Mouse (Mus musculus): ENCODE measurements at regions not wholly inside any gene's neighbourhood (a gene's known extent, or its start where the extent isn't known, plus 50 kb on each side); places are given as distances from the start of the nearest gene placed in this dataset.

DNA sequence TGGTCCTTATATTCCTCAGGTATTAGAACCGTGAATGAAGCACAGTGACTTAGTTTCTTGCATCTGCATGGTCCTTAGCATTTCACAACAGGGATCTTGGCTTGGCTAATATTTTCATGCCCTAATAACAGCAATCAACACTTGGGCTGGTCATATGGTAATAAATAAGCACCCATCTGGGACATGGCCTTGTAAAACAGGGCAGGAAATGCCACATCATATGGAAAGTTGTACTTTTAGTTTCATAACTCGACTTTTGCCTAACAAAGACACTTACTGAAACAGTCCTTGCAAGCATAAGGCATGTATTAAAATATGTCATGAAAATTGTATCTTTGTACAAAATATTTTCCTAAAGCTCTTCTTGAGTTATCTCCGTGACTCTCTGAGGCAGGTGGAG is 175.8 kb upstream of the Prdm1 start:
- Histone ChIP-seq H3K4me2 (no peak overlapping the region), H3K4me1 (no peaks in the 10 kb centered on the region), H3K27ac (no peak overlapping the region), H3K27me3 (no peaks in the 10 kb centered on the region), H3K9ac (no peak overlapping the region), H3K4me3 (no peak overlapping the region), H3K9me3 (replicated peaks) (no peaks in the 10 kb centered on the region), H3K36me3 (ENCODE audit: poor library complexity, severe bottlenecking) (no peaks in the 10 kb centered on the region)
- WGBS = 89% methylated on average over 3 of the region's 3 CpGs
- no peak for ATAC-seq

DNA sequence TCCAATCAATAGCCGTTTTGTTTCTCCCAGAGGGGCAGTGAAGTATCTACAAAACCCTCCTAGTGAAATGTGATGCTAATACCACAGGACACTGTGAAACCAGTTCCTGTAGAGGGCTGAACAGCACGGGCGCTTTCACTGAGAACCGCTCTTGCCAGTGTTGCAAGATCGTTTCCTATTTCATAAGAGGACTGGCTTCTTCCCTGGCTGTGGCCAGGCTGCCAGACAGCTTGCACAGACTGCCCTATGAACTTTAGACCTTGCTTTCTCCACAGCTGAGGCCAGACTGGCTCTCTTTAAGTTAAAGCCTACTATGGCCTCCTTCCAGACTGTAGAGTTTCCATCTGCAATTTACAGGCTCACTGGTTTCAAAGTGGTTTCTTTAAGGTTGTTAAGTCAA is 173.8 kb upstream of the Prdm1 start:
- Histone ChIP-seq H3K27me3 (no peaks in the 10 kb centered on the region), H3K4me3 (no peak overlapping the region), H3K9me3 (replicated peaks) (no peaks in the 10 kb centered on the region), H3K27ac (no peak overlapping the region), H3K36me3 (ENCODE audit: poor library complexity, severe bottlenecking) (no peaks in the 10 kb centered on the region), H3K4me2 (no peak overlapping the region), H3K9ac (no peak overlapping the region), H3K4me1 (no peaks in the 10 kb centered on the region)
- WGBS = 83% methylated on average over 5 of the region's 5 CpGs
- ATAC-seq = no peak

DNA sequence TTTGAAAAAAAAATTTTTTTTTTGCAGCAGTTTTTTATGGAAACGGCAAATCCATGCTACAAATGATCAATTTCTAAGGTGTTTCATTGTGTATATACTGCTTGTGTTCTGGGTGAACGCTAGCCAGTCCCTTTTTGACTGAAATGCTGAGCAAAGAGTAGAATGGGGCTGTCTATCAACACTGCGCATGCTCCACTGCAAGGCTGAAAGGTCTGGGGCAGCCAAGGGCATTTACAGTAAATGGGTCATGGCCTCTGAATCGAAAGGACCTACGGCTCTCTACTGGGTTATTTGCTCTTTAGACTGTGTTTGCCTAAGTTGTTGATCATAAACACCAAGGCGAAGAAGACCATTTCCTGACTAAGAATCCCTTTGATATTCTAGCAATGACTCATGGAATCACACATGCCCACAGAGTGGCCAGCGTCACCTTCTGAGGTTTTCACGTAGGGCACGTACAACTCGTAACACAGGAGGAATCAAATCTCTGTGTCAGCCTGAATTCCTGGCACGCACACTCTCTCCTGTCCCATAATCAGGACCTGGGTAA is 171.8 kb upstream of the Prdm1 start:
- H3K27me3 ChIP-seq = no peaks in the 10 kb centered on the region
- H3K4me3 ChIP-seq = no peak overlapping the region
- no peaks in the 10 kb centered on the region for H3K9me3 ChIP-seq (replicated peaks)
- WGBS = 90% methylated on average over 11 of the region's 11 CpGs
- H3K4me1 ChIP-seq = no peaks in the 10 kb centered on the region
- H3K4me2 ChIP-seq = no peak overlapping the region
- no peak overlapping the region for H3K27ac ChIP-seq
- ATAC-seq = no peak
- no peak overlapping the region for H3K9ac ChIP-seq
- H3K36me3 ChIP-seq (ENCODE audit: poor library complexity, severe bottlenecking) = no peaks in the 10 kb centered on the region

GRCm38 (mm10) chr10:44697966-44698365 is 169.7 kb upstream of the Prdm1 start:
- H3K9ac ChIP-seq = no peak overlapping the region
- ATAC-seq = no peak
- H3K36me3 ChIP-seq (ENCODE audit: poor library complexity, severe bottlenecking) = no peaks in the 10 kb centered on the region
- H3K4me3 ChIP-seq = no peak overlapping the region
- no peaks in the 10 kb centered on the region for H3K4me1 ChIP-seq
- WGBS = 86% methylated on average over 2 of the region's 2 CpGs
- H3K27ac ChIP-seq = no peak overlapping the region
- no peaks in the 10 kb centered on the region for H3K9me3 ChIP-seq (replicated peaks)
- H3K27me3 ChIP-seq = no peaks in the 10 kb centered on the region
- no peak overlapping the region for H3K4me2 ChIP-seq

DNA sequence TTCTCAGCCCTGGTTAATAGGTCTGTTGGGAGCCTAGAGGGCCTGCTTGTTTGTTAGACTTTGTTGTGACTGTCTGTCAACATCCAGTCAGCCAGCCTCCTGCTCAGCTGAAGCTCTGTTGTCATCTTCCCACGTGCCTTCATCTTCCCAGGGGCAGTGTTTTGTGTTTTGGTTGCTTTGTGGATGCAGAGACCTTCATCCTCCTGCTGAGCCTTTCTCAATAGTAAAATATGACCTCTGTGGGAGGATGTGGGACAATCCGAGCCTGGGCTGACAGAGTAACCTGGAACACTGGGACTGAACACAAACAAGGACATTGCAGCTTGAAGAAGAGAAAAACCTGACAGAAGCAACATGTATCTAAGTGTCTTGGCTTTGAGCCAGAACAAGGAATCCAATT is 168.7 kb upstream of the Prdm1 start:
- H3K4me1 ChIP-seq = no peaks in the 10 kb centered on the region
- ATAC-seq = 0 out of 2 replicates have a peak, but pooled peaks have one; percentile 13
- no peaks in the 10 kb centered on the region for H3K27me3 ChIP-seq
- no peaks in the 10 kb centered on the region for H3K36me3 ChIP-seq (ENCODE audit: poor library complexity, severe bottlenecking)
- H3K4me2 ChIP-seq = no peak overlapping the region
- H3K9ac ChIP-seq = no peak overlapping the region
- no peak overlapping the region for H3K4me3 ChIP-seq
- 8% methylated on average over 2 of the region's 2 CpGs for WGBS
- H3K27ac ChIP-seq = no peak overlapping the region
- H3K9me3 ChIP-seq (replicated peaks) = no peaks in the 10 kb centered on the region

DNA sequence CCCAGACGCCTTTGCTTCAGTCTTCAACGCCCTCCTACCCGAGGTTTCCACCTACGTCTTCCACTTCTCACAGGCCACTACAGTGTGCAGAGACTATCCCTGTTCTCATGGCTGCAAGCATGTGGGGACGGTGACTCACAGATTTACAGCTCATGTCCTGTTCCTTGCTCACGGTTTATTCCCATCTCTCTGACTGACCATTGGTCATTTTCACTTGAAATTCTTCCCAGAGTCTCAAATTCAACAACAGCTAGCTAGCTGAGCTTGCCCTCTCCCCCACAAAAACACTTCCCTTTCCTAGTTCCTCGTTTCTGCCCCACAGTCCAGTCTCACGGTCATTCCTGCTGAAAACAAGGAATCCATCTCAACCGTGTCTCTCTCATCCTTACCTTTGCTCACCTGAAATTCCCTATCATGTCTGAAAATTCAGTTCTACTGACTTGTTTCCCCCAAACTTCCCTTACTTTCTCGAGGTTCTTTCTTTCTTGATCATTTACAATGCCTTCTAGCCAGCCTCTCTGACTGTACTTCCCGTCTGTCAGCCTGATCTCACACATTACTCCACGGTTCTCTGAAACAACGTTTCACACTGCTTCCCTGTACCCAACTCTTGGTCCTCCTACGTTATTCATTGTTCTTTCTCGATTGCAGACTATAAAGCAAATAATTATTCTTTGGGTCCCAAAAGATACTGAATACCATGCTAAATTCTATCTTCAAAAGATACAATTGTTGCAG is 163.5 kb upstream of the Prdm1 start:
- H3K4me3 ChIP-seq = no peak overlapping the region
- no peak overlapping the region for H3K9ac ChIP-seq
- no peak overlapping the region for H3K27ac ChIP-seq
- no peak for ATAC-seq
- no peaks in the 10 kb centered on the region for H3K36me3 ChIP-seq (ENCODE audit: poor library complexity, severe bottlenecking)
- no peaks in the 10 kb centered on the region for H3K27me3 ChIP-seq
- no peak overlapping the region for H3K4me2 ChIP-seq
- no peaks in the 10 kb centered on the region for H3K9me3 ChIP-seq (replicated peaks)
- H3K4me1 ChIP-seq = no peaks in the 10 kb centered on the region
- WGBS = 85% methylated on average over 15 of the region's 15 CpGs

- 84% methylated on average over 3 of the region's 3 CpGs for WGBS
- no peak for ATAC-seq
- H3K27me3 ChIP-seq = no peaks in the 10 kb centered on the region
- no peaks in the 10 kb centered on the region for H3K36me3 ChIP-seq (ENCODE audit: poor library complexity, severe bottlenecking)
- no peak overlapping the region for H3K4me2 ChIP-seq
- no peaks in the 10 kb centered on the region for H3K9me3 ChIP-seq (replicated peaks)
- H3K9ac ChIP-seq = no peak overlapping the region
- no peak overlapping the region for H3K4me3 ChIP-seq
- no peaks in the 10 kb centered on the region for H3K4me1 ChIP-seq
- H3K27ac ChIP-seq = no peak overlapping the region
These were observed 160.3 kb upstream of the Prdm1 start for GRCm38 (mm10) chr10:44688555-44688954.

DNA sequence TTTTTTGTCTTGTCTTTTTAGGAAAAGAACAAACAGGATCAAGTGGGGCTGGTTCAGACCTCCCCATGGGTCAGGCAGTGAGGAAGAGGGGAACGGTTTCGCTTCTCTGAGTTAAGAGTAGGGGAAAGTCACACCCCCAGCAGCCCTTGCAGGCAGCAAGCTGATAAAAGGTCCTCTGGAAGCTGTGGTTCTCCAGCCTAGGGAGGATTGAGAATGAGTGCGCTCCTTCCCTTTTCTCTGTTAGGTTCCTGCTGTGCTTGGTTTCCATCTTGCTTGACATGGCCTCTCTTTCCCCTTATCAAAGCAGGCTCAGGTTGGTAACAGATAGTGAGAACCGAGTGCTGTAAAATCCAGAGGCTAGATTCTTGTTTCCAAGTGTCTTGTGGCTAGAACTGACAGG is 157.8 kb upstream of the Prdm1 start:
- no peak overlapping the region for H3K4me2 ChIP-seq
- H3K4me3 ChIP-seq = no peak overlapping the region
- no peaks in the 10 kb centered on the region for H3K36me3 ChIP-seq (ENCODE audit: poor library complexity, severe bottlenecking)
- no peak overlapping the region for H3K27ac ChIP-seq
- H3K4me1 ChIP-seq = no peaks in the 10 kb centered on the region
- 82% methylated on average over 4 of the region's 4 CpGs for WGBS
- H3K9me3 ChIP-seq (replicated peaks) = no peaks in the 10 kb centered on the region
- no peak overlapping the region for H3K9ac ChIP-seq
- H3K27me3 ChIP-seq = no peaks in the 10 kb centered on the region
- no peak for ATAC-seq

GRCm38 (mm10) chr10:44685215-44685614 is 156.9 kb upstream of the Prdm1 start:
- Histone ChIP-seq H3K27ac (no peak overlapping the region), H3K27me3 (no peaks in the 10 kb centered on the region), H3K4me2 (no peak overlapping the region), H3K9ac (no peak overlapping the region), H3K9me3 (replicated peaks) (no peaks in the 10 kb centered on the region), H3K4me3 (no peak overlapping the region), H3K4me1 (no peaks in the 10 kb centered on the region), H3K36me3 (ENCODE audit: poor library complexity, severe bottlenecking) (no peaks in the 10 kb centered on the region)
- 84% methylated on average over 3 of the region's 3 CpGs for WGBS
- ATAC-seq = no peak

DNA sequence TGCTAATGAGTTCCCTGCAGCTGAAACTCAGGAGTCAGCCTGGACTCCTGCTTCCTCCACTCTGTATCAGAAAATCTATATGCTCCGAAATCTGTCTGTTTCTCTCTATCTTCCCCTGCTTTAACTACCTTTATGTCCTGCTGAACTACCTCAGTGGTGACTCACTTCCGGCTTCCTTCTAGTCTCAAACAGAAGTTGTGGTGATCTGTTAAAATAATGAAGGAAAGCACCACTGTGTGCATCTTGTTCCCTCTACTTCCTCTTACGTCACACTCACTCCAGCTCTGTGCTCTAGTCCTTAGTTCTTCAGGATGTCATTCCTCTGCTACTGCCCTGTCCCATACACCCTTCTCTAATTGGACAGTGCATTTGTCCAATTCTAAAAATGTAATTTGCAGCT is 148.2 kb upstream of the Prdm1 start:
- H3K36me3 ChIP-seq (ENCODE audit: poor library complexity, severe bottlenecking) = no peaks in the 10 kb centered on the region
- no peak overlapping the region for H3K4me3 ChIP-seq
- ATAC-seq = no peak
- no peak overlapping the region for H3K27ac ChIP-seq
- no peak overlapping the region for H3K9ac ChIP-seq
- no peak overlapping the region for H3K4me2 ChIP-seq
- WGBS = 89% methylated on average over 3 of the region's 3 CpGs
- no peaks in the 10 kb centered on the region for H3K27me3 ChIP-seq
- no peaks in the 10 kb centered on the region for H3K9me3 ChIP-seq (replicated peaks)
- H3K4me1 ChIP-seq = no peaks in the 10 kb centered on the region

DNA sequence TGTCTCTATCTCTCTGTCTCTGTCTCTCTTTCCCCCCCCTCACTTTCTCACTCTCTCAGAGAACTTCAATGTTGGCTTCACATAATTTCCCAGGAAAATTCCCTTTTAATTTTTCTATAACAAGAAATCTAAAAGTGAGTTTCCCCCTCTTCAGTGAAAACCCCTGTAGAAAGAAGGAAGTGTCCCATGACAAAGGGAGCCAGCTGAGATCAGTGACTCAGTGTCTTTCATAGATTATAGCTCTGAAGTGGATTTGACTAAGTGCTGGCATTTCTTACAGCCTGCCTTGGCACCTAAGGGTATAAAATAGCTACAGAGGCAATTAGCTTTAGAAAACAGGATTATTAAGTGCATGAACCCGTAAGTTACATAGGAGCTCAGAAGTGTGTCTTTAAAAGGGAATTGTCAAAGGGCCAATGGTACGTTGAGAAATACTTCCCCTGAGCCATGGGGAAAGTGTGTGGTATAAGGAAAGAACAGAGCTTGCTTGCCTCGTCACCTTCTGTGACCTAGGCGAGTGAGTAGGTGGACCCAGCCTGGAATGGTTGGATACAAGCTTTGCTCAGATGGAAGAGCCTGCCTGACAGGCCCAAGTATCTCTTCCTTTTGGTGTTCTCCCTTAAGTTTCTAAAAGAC is 137.3 kb upstream of the Prdm1 start:
- 60% methylated on average over 4 of the region's 4 CpGs for WGBS
- Histone ChIP-seq H3K36me3 (ENCODE audit: poor library complexity, severe bottlenecking) (no peaks in the 10 kb centered on the region), H3K9ac (no peak overlapping the region), H3K4me2 (no peak overlapping the region), H3K9me3 (replicated peaks) (no peaks in the 10 kb centered on the region), H3K4me1 (no peaks in the 10 kb centered on the region), H3K4me3 (no peak overlapping the region), H3K27ac (no peak overlapping the region), H3K27me3 (no peaks in the 10 kb centered on the region)
- no peak for ATAC-seq

GRCm38 (mm10) chr10:44659499-44659898 is 131.2 kb upstream of the Prdm1 start:
- 89% methylated on average over 3 of the region's 3 CpGs for WGBS
- no peak for ATAC-seq

More at GRCm38 (mm10) chr10:44659499-44659898, 131.2 kb upstream of the Prdm1 start:
- Histone ChIP-seq H3K27me3 (no peaks in the 10 kb centered on the region), H3K4me1 (no peaks in the 10 kb centered on the region), H3K9me3 (replicated peaks) (no peaks in the 10 kb centered on the region), H3K4me3 (no peak overlapping the region), H3K9ac (no peak overlapping the region), H3K27ac (no peak overlapping the region), H3K4me2 (no peak overlapping the region), H3K36me3 (ENCODE audit: poor library complexity, severe bottlenecking) (no peaks in the 10 kb centered on the region)
